Mouse (Mus musculus) spleen, postnatal 4 days (tissue): ENCODE results near the gene Treml2.

Experiments
- DNase-seq, 2 experiments: peaks; one replicate each; pipeline ENCODE4 v3.0.0; 2022; ENCODE audit warnings: low spot score in 2 of 2

Gene Treml2

DNA sequence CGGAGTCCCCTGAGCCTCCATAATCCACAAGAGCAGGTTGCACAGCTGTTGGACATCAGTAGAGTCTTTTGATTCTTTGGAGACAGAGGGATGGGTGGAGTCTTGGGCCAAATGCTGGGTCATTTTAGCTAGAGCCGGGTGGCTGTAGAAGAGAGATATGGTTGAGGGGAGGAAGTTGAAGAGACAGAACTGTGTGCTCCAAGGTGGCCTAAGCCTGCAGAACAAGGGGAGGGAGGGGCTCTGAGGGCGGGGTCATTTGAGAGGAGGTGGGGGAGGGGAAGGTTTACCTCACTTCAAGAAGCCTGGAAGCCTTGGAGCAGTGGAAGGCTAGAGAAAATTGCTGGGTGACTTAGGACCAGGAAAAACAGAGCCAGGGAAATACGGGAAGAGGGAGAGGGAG lies at the start of gene Treml2:
Treml2 (plus strand) TSS at position 296 of the 400 bp plus-strand sequence.
- DNase-seq = peak in 1 of 2 experiments; percentile 47

DNA sequence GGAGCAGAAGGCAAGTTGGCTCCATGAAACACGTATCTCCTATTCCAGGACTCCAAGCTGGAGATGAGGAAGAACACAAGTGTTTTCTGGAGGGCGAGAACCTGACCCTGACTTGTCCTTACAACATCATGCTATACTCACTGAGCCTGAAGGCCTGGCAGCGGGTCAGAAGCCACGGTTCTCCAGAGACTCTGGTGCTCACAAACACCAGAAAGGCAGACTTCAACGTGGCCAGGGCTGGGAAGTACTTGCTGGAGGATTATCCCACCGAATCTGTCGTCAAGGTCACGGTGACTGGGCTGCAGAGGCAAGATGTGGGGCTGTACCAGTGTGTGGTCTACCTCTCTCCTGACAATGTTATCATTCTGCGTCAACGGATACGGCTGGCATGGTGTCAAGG lies 49.8 kb upstream of the Treml2 start:
- no peak for DNase-seq

DNA sequence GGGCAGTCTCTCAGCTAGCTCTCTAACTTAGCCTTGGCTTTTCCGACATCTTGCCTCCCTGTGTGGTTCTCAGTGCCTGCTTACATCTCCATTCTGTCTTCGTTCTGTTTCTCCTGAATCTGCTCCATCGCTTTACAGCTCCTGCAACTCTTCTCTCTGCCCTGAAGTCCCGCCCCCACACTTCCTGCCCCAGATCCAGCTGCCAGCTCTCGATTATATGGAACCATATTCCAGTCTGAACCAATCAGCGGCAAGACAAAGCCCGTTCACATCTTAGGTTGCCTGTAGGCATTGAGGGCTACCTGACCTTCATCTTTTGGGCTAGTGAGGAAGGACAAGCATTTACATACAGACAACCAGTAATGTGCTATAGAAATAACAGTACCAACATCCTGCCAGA lies 48.7 kb upstream of the Treml2 start:
- no peak for DNase-seq

DNA sequence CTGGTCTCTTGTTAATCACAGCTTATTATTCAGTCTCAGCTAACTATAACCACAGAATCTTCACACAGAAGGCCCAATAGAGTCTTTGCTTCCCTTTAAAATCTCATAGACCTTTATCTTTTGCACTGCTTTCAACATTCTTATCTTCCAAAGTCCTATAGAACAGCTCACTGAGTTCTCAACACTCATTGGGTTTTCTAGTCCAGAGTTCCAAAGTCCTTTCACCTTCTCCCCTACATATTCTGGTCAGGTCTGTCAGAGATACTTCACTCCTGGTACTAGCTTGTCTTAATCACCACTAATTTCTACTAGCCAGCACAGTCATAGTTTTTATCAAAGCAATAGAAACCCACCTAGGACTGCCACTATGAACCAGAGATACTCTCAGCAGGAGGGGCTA lies 42.7 kb upstream of the Treml2 start:
- DNase-seq = no peak

DNA sequence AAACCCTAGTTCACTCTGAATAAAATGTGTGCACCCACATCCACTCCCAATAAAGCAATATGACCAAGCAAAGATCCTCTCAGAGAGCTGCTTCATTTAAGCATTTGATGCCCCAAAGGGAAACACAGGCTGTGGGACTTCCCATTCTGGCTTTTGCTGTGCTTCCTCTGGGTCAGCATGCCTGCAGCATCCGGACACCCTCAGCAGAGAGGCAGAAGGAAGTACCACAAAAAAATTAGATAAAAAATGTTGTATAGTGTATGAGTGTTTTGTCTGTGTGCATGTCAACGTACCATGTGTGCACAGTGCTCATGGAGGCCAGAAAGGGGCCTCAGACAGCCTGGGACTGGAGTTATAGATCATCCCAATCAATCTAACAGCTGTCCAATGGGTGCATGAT lies 37.4 kb upstream of the Treml2 start:
- no peak for DNase-seq

DNA sequence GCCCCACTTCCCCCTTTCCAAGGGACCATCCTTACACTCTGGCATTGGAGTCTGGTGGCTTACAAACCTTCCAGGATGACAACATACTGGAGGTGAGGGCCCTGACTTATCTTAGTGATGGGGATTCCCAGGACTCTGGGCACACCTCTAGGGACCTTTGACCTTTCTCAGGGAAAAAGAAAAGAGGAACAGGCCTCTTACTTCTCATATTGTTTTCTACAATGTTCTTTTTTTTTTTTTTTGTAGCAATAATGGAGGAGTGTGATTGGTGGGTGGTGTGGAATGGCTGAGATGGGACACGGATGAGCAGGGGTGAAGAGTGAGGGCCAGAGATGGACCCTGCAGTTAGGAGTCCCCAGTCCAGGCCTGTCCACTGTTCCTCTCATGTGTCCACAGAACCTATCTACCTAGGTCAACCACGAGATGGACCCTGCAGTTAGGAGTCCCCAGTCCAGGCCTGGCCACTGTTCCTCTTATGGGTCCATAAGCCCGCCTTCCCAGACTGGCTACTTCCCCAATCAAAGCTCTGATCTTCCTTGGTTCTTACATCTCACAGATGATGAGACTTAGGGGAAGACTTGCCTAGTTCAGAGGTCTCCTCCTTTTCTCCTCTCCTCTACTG lies 35.4 kb upstream of the Treml2 start, which contains the start of gene Treml4:
Treml4 (plus strand) TSS at position 555 of the 622 bp plus-strand sequence.
- DNase-seq = no peak

DNA sequence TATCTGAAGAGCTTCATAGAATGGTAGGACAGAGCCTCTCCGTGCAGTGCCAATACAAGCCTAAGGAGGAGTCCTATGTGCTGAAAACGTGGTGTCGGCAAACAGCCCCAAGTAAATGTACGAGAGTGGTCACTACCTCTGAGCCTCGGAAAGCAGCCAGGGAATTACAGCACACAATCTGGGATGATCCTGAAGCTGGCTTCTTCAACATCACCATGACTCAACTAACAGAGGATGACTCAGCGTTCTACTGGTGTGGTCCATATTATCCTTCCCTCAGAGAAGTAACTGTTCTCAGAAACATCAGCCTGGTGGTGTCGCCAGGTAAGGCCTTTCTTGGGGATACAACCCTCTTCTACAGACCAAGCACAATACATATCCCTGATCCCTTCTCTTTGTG lies 34.6 kb upstream of the Treml2 start:
- no peak for DNase-seq

DNA sequence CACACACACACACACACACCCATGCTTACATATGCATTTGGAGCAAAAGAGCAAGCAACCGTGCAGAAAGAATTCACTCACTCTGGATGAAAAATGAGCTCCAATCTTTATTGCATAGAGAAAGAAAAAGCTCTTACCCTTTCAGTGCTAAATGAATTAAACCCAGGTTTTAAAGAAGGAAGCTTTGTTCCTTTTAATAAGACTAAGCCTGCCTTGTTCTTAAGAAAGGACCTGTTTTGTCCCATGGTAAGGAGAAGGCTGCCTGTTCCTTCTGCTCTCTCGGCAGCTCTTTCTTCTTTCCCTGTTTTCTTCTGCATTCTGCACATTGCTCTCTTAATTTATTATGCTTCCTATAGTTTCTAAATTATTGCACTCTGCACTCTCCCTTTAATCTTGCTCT lies 33.2 kb upstream of the Treml2 start:
- DNase-seq = no peak

DNA sequence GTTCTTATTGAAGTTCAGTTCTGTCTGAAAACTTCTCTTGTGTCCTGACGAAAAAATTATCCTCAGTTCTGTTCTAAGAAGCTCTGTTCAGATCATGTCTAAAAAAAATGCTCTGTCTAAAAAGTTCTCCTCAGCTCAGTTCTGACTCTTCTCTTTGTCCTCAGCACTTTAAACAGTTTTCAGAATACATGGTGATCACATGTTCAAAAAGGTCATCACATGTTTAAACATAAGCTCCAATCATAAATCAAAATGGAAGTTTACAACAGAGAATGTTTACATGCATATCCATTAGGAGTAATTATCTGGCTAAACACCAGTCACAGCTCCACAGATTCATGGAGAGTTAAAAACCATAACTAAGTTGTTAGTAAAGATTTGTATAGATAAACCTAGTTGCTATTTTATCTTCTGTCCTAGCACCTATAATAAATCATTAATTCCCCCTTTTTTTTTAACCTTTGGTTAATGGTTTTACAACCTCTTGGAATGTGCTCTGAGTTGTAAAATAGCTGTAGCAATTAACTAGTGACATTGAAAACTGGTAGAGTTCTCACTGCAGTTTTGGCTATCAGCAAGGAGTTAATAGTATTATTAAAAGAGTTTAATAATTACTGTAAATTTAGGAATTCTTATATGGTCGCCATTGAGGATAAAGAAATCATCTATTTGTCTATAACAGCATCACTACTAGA lies 32.5 kb upstream of the Treml2 start:
- DNase-seq = no peak

DNA sequence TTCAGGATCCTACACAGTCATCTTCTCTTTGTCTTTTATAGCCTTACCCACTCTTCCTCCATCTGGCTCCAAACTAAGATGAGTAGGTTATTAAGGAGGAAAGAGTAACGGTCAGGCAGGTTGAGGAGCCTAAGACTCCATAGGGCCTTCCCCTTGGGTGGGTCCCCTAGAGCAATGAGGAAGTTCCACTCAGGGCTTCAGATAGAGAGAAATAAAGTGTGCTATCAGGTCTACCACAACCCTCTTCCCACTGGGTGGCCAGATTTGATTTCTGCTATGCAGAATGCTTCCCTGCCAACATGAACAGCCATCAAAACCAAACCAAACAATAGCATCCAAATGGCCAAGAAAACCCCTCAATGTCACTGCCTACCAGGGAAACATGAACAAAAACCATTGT lies 31.7 kb upstream of the Treml2 start:
- DNase-seq = no peak

DNA sequence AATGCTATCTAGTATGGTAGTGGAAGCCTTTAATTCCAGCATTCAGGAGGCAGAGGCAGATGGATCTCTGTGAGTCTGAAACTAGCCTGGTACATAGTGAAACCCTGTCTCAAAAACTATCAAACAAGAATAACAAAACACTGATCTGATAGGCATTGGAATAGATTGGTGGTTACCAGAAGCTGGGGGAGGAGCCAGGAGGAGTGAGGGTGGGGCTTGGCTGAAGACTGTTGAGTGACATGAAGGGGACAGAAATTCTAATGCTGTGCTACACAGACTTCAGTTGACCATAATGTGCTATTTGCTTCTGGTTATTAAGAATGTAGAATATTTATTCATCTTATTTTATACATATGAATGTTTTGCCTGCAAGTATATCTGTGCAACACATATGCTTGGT lies 31.0 kb upstream of the Treml2 start:
- DNase-seq = no peak

DNA sequence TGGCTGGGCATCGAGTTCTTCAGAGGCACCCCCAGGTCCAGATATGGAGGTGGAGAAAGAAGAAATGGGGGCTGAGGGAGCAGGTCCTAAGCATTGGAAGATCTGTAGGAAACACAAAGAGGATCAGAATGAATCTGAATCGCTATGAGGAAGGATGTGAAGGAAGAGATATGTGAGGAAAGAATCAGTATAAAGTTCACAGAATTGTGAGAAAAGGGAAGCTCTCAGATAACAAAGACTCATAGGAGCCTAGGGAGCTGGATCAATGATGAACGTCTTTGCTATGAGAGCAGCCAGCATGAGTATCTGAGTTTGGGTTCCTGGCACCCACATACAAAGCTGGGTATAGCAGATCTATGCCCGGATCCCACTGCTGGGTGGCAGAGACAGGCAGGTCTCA lies 29.5 kb upstream of the Treml2 start:
- DNase-seq = no peak

DNA sequence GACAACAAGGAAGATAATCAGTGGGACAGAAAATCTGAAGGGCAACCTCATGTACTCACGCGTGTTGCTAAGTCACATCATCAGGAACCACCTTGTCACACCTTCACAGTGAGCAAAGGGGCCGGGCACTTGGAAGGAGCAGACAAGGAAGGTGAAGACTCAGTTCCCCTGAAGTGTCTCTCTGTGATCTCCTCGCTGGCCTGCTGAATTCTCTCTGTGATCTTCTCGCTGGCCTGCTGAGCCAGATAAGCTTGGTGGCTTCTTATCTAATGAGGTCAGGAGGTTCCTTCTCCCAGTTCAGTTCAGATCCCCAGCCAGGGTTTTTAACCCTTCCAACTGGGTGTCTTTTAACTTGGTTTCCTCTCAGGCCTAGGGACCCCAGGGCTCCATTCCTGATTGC lies 27.1 kb upstream of the Treml2 start:
- peak; percentile 78 to 80 for DNase-seq

DNA sequence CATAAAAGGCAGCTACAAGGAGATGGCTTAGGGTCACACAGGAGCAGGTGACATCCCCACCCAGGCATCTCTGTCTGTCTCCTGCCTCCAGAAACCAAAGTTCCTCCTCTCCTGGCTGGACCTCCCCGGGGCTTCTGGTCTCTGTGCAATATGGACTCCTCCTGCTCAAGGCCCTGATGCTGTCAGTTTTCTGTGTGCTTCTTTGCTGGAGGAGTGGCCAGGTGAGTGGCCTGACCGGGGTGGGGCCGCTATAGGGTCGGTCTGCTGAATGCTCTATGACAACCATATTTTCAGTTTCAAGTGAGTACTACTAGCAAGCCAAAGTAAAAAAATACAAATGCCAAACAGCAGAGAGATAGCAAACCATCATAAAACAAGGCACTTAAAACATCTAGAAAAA lies 26.7 kb upstream of the Treml2 start:
- DNase-seq = peak in 1 of 2 experiments; percentile 70

DNA sequence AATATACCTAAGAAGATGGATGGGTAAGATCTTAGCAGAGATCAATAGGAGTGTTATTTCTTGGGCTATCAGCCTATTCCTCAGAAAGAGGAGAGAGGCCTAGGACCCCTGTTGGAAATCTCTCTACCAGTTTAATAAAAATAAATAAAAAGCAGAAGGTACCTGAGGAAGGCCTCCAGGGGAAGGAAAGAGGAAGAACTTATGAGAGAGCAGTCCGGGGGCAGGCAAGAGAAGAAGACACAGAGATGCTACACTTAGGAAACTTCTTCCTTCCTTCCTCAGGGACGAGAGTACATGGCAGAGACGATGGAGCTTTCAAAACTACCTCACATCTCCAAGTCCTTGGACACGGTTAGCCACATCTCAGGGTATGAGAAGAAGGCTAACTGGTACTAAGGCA lies 25.2 kb upstream of the Treml2 start:
- no peak for DNase-seq

DNA sequence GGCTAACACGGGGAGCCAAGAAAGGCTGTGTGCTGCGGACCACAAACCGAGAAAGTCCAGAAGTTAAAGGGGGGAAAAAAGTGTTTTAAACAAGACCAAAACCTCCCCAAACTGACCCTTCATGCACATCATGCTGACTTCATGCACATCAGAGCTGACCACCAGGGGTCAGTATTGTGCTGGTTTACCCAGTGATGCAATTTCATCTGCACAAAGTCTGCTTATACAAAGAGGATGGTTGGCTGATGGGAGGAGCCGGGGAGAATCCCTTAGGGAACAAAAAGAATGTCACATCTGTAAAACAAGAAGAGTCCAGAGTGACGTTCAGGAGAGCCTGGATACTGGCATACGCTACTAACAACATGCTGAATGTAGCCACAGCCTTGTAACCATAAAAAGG lies 24.4 kb upstream of the Treml2 start:
- DNase-seq = peak; percentile 85 to 95

DNA sequence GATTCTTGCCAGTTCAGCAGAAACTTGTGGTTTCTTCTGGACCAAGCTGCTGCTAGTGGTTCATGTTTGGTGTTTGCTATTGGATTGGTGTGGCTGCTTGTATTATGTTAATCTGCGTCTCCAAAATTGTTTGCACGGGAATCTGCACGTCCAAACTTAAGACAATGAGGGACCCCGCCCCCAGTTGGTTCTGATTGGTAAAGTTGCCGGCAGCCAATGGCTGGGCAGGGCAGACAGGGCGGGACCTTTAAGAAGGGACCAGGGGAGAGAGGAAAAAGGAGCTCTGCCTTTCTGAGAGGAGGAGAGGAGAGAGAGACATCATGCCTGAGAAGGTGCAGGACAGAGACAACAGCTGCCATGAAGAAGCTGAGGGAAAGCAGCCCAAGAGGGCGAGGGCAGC lies 23.6 kb upstream of the Treml2 start:
- no peak for DNase-seq

DNA sequence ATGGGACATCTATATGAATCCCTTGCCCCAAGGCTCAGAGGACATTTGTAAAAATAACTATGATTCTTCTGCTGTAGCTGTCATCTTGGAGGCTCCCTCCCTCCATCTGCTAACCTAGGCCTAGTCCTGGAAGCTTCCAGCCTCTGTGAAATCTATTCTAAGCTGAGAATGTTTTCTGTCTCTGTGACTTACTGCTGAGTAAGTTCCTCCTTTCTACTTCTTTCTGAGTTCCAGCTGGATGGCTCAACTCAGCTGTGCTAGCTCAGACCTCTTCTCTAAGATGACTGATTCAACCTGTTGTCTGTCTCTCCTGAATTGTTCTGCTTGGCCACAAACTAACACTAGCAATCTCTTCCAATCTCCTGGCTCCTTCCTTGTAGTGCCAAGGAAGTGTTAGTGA lies 20.9 kb upstream of the Treml2 start:
- no peak for DNase-seq

DNA sequence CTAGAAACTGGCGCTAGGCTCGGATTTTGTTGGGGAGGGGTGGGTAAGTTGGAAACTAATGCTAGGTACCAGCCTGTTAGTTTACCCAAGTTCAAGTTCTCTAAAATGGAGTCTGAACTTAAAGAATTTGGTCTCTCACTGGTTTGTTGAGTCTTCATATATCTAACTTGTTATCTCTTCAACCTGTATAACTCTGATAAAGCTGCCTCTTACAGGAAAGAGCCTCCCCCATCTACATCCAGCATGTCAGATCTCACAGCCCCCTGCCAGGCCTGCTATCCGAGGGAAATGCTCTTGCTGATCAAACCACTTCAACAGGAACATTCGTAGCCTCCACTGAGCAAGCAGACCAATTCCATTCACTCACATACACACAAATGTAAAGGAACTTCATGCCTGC lies 20.3 kb upstream of the Treml2 start:
- no peak for DNase-seq

DNA sequence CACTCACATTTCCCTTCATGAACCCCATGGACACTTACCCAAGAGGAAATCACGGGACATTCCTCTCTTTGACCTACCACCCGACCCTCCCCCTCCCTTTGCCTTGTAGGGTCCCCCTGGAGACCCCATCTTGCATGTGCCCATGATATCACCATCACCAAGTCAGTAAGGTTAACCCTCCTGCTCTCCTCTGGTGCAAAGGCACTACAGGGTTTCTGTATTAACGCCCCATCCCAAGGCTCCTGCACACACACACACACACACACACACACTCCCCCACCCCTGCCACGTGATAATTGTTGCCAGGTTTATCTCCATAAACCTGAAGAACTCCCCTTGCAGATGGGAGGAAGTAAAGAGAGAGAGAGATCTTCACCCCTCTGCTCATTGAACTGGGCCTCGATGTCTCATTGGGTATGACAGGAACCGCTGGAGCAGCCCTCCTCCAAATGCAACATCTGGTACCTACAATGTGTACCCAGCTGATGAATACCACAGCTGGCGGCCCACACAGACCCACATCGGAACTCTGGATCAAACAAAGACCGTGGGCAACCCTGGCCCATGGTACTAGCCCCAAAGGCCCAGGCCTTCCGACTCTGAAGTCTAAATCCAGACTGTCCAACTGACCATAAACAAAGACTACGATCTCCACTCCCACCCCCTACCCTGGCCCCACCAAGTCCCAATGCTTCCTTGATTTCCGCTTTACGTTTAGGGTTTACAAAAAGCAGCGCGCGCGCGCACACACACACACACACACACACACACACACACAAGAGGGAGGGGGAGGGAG lies 18.2 kb upstream of the Treml2 start:
- no peak for DNase-seq

DNA sequence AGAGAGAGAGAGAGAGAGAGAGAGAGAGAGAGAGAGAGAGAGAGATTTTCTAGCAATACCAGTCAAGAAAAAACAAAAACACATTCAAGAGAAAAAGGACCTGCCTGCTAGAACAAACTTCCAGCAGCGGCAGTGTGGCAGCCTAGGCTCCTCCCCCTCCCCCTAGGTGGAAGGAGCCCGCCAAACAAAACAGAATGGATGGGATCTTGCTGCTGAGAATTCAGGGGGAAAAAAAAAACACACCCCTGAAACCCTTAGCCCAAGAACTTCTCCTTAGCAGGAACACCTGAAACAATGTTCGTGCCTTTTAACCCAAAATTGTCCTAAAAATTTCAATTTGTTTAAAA lies 17.6 kb upstream of the Treml2 start:
- DNase-seq = peak in 1 of 2 experiments; percentile 45

DNA sequence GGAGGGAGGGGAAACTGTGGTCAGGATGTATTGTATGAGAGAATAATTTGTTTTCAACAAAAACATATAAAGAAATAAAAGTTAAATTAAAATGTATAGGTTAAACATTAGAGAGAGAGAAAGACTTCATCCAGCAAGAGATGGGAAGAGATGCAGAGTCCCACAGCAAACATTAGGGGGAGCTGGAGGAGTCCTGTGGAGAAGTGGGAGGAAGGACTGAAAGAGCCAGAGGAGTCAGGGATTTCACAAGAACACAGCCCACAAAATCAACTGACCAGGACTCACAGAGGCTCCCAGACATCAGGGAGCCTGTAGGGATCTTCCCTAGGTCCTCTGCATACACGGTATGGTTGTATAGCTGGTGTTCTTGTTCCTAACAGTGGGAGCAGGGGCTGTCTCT lies 12.5 kb upstream of the Treml2 start:
- no peak for DNase-seq

DNA sequence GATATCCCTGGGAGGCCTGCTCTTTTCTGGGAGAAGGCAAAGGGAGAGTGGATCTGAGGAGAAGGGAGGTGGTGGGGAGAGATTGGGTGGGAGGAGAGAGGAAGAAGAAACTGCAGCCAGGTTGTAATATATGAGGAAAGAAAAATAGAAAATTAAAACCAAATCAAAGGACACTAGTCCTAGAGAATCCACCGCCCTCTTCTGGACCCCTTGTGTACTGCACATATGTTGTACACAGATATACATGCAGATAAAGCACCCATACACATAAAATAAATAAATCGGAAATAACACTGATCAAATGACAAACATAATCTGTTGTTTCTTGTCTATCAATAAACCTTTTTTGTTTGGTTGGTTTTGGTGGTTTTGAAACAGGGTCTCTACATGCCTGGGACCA lies 12.0 kb upstream of the Treml2 start:
- DNase-seq = peak; percentile 62 to 83
